ENCODE assay signal across 16 mouse cellular contexts in genomic region chr9:77161764-77162163, GRCm38 (mm10).
A peak's percentile ranks its signal among the peaks of the same experiment; 100 is the strongest.
DNase-seq lines count a peak whose midpoint lies in the region.
"Had no signal": no experiment of that assay in that cellular context is flagged by ENCODE, and none has a peak within 500 bp of the region (broad histone marks: within the 10 kb centered on the region; RNA-seq: fewer than 3 reads in every experiment).

No protein-coding gene starts in this region.

- DNase-seq in cerebellum, postnatal 14 days = peak; percentile 11 to 12
- DNase-seq in cerebellum, adult 11 months = no peak
- DNase-seq in layer of hippocampus, adult 18-20 months (ENCODE audit: low spot score in 2 of 2) = peak; percentile 2 to 34
- DNase-seq in layer of hippocampus, adult 8-10 months (ENCODE audit: low spot score in 2 of 2) = no peak
- peak; percentile 43 for DNase-seq in 3T3-L1 (ENCODE audit: low read depth, low spot score)
- peak; percentile 97 for DNase-seq in gonadal fat pad, adult 2 months (ENCODE audit: low read depth)
- DNase-seq in B cell, adult 2 months = no peak
- no peak for DNase-seq in spleen, postnatal 10 days (ENCODE audit: low spot score in 2 of 2)
- DNase-seq: adrenal gland, postnatal 36 days; cerebellum, adult 9-10 months; gastrocnemius, postnatal 14 days; heart, adult 2 months; heart, postnatal 4 days; liver; lung, postnatal 10 days; right cerebral cortex, postnatal 4 days had no signal

Comparison
In these comparisons a context has a peak if more than half of its experiments do, and no peak if none do; other contexts are left out.
1. DNase-seq: peak in cerebellum, postnatal 14 days (2 of 2), layer of hippocampus, adult 18-20 months (2 of 2), 3T3-L1 (single experiment) and gonadal fat pad, adult 2 months (single experiment); none in cerebellum, adult 11 months (single experiment), layer of hippocampus, adult 8-10 months (0 of 2), B cell, adult 2 months (0 of 2) and spleen, postnatal 10 days (0 of 2).